Mouse (Mus musculus) right cerebral cortex, postnatal 25 days (tissue): ENCODE data around the gene Trmt6.

Source experiments
- DNase-seq: peaks from one replicate; pipeline ENCODE4 v3.0.0; 2022

The Trmt6 gene

GRCm38 (mm10) chr2:132815608-132816314 is at the start of gene Trmt6, which contains the start of gene Mcm8:
Gene Trmt6, minus strand, starts transcription at chr2:132816055.
Gene Mcm8, plus strand, starts transcription at chr2:132816141.
- peak; percentile 90 for DNase-seq

GRCm38 (mm10) chr2:132863325-132863724 is 47.5 kb upstream of the Trmt6 start:
- DNase-seq: no peak

GRCm38 (mm10) chr2:132861456-132861855 is 45.6 kb upstream of the Trmt6 start:
- DNase-seq: no peak

- no peak for DNase-seq
Measured at GRCm38 (mm10) chr2:132860435-132860834, 44.6 kb upstream of the Trmt6 start.

- DNase-seq: no peak
Measured at GRCm38 (mm10) chr2:132856333-132856732, 40.5 kb upstream of the Trmt6 start.

- DNase-seq: no peak
Measured at GRCm38 (mm10) chr2:132853051-132853450, 37.2 kb upstream of the Trmt6 start.

GRCm38 (mm10) chr2:132849141-132849540 is 33.3 kb upstream of the Trmt6 start:
- no peak for DNase-seq

GRCm38 (mm10) chr2:132848361-132848760 is 32.5 kb upstream of the Trmt6 start:
- DNase-seq: no peak

GRCm38 (mm10) chr2:132847581-132847980 is 31.7 kb upstream of the Trmt6 start:
- no peak for DNase-seq

GRCm38 (mm10) chr2:132846407-132847358 is 30.8 kb upstream of the Trmt6 start, which contains the start of gene Crls1:
Gene Crls1, plus strand, starts transcription at chr2:132846666.
- DNase-seq: peak; percentile 95

GRCm38 (mm10) chr2:132841071-132841470 is 25.2 kb upstream of the Trmt6 start:
- DNase-seq: no peak

- DNase-seq: no peak
Measured at GRCm38 (mm10) chr2:132802976-132803375, 12.9 kb downstream of the Trmt6 start.

GRCm38 (mm10) chr2:132794204-132794586 is 21.7 kb downstream of the Trmt6 start:
- DNase-seq: no peak

GRCm38 (mm10) chr2:132793441-132794203 is 22.2 kb downstream of the Trmt6 start:
- DNase-seq: no peak

- no peak for DNase-seq
Measured at GRCm38 (mm10) chr2:132784039-132784438, 31.8 kb downstream of the Trmt6 start.

- DNase-seq: peak; percentile 88
Measured at GRCm38 (mm10) chr2:132781439-132782068, 34.3 kb downstream of the Trmt6 start.

- DNase-seq: no peak
Measured at GRCm38 (mm10) chr2:132780978-132781377, 34.9 kb downstream of the Trmt6 start, which contains the start of gene Chgb. Gene Chgb, plus strand, starts transcription at chr2:132781278.

- no peak for DNase-seq
Measured at GRCm38 (mm10) chr2:132770822-132771221, 45.0 kb downstream of the Trmt6 start.

- peak; percentile 71 for DNase-seq
Measured at GRCm38 (mm10) chr2:132757911-132758310, 57.9 kb downstream of the Trmt6 start.
